Mouse (Mus musculus) cerebellum, adult 8-10 months (tissue): ENCODE measurements around the gene Fam20b.

Experiments
- DNase-seq: peaks from one replicate; pipeline ENCODE4 v3.0.0; 2022

Gene Fam20b

DNA sequence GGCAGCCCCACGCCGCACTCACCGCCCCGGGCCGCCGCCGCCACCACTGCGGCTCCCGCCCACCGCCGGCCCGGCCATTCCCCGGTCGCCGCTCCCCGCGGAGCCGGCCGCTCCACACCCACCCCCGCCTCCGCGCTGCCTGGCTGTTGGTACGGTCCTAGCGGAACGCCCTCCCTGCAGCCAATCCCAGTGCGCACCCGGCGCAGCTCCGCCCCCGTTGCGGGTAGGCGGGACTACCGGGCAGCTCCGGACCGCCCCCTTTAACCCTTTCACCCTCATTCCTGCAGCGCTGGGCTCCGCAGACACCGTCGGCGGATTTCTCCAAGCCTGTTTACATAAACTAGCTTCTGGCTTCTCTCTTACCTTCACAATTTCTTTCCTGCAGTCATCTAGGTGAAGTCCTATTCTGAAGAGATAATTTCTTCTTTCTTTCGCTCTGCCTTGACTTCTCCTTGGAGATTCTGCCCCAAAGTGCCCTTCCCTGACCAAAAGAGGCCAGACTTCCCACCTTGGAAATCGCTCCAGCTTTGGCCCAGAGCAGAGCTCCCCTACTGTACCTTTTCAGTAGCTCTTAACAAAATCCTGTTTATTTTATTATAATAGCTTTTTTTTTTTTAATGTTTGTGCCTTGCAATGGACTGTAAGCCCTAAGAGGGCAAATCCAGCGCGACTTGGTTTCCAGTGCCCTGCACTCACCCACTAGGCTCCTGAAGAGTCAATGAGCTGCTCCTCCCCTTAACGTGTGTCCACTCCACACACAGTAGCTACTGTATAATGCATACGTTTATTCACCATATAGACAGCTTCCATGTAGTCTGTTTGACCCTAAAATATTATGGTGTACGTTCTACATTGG is at the start of gene Fam20b:
Gene Fam20b (minus strand): TSS at position 137 of the 856 bp plus-strand sequence.
- DNase-seq: peak; percentile 98

DNA sequence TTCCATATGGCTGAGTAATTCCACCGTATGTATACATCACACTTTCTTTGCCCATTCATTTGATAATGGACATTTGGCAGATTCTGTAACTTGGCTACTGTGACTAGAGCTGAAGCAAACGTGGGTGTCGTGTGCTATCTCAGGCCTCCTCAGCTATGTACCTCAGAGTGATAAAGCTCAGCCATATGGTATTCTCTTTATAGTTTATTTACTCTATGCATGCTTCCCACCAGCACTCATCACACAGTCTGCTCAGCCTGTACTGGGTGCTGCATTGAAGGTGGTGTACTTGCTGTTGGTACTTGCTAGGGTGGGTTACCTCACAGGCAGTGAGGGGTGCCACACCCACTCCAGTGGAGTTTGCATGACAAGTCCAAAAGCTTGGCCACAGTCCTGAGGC is 46.4 kb upstream of the Fam20b start:
- DNase-seq: no peak

DNA sequence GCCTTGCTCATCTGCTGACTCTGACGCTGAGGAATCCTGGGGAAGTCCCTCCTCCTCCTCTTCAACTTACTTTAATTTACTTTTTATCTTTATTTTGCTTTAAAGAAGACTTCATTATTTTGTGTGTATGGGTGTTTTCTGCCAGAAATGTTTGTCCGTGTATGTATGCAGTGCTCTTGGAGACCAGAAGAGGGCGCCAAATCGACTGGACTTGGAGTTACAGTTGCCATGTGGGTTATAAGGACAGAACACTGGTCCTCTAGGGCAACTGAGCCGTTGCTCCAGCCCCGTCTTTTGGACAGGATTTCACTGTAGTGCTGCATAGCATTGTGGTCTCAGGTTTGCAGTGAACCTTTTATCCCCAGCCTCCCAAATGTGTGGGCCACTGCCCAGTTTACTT is 45.7 kb upstream of the Fam20b start:
- DNase-seq: no peak

DNA sequence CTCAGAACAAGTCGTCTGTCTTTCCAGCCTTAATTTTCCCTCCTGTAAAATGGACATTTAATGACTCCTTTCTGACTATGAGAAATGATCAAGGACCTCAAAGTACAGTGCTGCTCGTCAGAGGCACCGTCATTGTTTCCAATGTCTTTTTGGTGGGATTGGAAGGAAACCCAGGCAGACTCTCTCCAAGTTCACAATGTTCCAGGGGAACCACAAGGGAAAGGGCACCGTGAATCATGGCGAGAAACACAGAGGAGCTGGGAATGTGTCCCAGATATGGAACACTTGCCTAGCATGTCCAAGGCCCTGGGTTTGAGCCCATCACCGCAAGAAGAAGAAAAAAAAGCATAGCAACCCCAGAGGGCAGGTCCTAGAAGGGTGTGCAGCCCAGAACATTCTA is 44.4 kb upstream of the Fam20b start:
- DNase-seq: no peak

DNA sequence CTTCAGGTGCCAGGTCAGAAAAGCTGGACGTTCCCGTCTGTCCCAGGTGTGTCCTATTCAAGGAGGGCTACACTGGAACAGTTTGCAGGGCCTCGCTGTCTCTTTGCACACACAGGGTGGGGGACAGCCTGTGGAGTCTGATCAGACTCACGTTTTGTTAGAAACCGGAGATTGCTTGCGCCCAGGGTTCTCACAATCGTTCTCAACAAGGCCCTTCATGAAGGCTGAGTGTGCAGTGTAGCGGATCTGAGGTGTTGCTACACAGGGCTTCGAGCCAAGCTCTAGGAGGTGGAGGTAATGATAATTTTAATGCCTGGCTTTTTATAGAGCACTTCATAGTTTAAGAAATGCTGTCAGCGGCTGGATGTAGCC is 42.5 kb upstream of the Fam20b start:
- DNase-seq: no peak

DNA sequence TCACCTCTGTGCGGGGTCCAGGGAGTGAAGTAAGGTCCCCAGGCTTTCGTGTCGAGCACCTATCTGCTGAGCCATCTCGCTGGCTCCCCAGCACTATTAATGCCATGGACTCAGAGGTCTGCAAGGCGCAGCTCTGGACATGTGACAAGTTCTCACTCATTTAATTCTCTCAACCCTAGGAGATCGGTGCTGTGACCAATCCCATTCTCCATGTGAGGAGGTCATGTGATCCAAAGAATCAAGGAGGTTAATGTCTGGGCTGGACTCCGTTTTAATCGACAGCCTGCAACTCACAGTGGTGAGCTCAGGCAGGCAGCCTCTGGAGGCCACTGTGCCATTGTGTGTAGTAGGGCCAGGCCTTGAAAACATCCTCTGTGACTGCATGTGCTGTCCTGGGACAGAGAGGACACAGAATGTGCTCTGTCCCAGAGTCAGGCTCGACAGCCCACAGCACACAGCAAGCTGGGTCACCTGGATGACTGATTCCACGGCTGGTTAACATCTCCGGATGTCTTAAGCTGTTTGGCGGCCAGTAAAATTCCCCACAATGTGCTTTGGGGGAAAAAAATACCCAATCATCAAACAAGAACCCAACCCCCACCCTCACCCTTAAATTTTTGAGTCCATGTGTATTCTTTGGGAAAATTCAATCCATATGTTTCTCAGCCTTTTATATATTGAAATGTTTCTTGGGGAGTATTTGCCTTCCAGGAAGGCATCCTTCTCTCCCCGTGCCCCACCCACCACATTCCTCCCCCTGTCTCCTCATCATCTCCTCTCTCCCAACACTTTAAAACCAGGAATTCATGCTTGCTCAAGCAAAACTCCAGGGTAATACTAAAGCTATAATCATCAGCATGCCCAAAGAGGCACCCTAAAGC is 41.9 kb upstream of the Fam20b start:
- DNase-seq: no peak

DNA sequence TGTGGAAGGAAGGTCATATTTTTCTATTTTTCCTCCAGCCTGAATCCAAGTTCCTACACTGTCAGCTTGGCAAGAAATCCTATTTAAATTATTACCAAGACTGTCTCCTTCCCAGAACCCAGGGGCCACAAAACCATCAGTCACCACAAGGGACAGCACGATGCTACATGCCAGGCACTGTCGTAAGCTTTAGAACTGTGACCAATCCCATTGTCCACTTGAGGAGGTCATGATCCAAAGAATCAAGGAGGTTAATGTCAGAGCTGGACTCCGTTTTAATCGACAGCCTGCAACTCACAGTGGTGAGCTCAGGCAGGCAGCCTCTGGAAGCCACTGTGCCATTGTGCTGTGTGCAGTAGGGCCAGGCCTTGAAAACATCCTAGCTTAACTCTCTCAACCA is 39.4 kb upstream of the Fam20b start:
- no peak for DNase-seq

DNA sequence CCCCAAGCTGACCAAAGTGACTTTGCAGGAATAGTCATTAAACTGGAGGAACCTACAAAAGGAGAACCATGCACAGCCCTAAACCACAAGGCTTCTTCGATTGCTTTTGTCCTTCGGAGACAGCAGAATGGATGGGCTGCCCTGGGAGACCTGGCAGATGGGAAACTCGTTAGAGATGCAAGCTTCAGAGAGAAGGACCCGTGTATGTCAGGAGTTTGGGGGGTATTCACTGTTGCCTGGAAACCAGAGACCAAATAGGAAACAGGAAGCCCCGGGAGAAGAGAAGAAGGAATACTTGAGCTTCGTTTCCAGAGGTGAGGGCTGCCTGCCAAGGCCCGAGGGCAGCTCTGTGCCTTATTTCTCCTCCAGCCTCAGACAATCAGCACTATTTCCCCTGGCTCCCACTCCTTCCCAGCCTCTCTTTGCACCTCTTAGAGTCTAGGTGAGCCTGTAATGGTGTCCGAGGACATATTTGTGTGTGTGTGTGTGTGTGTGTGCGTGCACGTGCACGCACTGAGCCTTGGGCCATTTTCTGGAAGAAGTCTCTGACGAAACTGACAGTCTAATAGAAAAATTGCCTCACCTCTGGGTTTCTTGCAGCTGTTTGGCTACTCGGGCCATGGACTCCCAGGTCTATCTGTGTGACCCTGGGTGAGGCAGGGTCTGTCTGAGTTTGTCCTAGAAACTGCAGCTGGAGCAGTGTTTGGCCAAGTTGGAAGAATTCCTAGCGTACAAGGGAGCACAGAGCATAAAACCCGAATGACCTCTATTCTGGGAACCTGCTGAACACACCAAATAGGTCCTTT is 35.9 kb upstream of the Fam20b start:
- no peak for DNase-seq

DNA sequence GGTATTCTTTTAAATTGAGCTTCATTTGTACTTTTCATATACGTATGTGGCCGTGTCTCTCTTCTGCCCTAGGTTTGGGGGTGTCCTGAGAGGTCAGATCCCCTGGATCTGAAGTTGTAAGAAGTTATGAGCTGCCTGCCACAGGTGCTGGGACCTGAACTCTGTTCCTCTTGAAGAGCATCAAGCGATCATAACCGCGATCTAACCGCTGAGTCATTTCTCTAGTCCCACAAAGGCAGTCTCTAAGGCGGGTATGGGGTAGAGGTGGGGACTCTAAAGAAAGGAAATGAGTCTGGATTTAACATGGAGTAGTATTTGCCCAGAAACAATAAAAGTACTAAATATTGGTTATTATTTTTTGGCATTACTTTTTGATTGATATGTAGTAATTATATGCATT is 34.1 kb upstream of the Fam20b start:
- DNase-seq: no peak

DNA sequence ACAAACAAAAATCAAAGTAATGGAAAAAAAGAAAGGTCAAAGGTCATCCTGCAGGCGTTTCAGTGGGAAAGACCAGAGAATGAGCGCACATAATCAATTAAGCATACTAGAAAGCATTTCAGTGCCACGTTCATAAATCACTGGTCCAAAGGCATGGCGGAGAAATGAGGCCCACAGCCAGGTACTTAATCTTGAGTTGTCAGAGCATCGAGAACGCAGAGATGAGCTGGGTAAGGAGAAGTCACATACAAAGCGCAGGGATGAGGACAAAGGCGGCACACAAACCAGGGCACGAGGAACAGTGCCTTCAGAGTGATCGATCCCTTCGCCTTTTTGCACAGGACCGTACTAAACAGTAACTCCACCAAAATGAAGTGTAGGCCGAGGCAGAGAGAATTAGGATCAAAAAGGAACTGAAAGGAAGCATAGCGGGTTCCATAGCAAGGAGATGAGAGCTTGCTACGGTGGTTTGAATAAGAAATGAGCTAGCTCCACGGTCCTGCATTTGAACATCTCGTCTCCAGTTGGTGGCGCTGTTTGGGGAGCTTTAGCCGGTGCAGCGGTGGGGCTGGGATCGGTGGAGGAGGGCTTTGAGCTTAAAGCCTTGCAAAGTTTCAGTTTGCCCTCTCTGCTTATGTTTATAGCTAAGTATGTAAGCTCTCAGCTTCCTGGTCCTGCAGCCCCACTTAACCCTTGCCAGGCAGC is 33.3 kb upstream of the Fam20b start:
- peak; percentile 34 for DNase-seq

DNA sequence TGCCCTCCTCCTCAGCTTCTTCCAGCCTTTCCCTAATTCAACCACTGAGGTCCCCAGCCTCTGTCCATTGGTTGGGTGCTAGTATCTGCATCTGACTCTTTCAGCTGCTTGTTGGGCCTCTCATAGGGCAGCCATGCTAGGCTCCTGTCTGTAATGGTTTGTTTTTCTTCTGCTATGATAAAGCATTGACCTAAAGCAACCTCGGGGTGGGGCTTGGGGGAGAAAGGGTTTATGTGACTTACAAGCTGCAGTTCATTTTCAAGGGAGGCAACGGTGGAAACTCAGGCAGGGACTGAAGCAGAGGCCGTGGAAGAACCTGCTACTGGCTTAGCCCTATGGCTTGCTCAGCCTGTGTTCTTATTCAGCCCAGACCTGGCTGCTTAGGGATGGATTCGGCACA is 31.4 kb upstream of the Fam20b start:
- DNase-seq: no peak

DNA sequence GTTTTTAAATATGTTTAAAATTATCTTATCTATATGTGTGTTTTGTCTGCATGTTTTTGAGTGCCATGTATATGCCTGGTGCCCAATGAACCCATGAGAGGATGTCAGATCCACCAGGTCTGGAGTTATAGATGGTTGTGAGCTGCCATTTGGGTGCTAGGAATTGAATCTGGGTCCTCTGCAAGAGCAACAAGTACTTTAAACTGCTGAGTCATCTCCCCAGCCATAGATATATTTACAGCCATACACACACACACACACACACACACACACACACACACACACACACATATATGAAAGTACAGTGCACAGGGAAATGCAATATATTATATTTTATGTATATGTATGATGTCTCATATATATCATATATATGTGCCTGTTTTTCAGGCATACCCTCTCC is 30.2 kb upstream of the Fam20b start:
- no peak for DNase-seq

DNA sequence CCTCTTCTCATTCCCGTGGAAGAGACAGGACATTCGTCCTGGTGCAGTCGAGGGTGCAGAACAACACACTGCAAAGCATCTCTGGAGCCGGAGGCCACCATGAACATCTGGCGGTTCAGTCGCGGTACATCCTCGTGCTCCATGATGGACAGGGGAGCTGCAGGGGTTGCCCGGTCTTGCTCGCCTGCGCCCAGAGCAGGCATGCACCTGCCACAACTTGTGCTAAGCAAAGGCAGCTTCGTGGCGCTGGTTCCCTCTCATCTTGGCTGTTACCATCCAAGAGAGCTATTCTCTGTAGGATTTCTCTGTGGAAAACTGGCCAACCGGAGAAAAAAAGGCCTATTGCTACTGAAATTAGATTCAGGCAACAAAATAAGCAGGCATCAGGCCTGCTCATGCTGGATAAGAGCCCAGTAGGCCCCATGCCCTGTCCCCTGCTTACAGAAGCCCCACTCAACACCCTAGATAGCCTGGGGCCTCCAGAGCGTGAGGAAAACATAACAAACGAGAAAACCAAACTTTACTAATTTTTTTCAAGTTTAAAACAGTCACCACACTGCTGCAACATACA is 29.6 kb upstream of the Fam20b start:
- DNase-seq: no peak

DNA sequence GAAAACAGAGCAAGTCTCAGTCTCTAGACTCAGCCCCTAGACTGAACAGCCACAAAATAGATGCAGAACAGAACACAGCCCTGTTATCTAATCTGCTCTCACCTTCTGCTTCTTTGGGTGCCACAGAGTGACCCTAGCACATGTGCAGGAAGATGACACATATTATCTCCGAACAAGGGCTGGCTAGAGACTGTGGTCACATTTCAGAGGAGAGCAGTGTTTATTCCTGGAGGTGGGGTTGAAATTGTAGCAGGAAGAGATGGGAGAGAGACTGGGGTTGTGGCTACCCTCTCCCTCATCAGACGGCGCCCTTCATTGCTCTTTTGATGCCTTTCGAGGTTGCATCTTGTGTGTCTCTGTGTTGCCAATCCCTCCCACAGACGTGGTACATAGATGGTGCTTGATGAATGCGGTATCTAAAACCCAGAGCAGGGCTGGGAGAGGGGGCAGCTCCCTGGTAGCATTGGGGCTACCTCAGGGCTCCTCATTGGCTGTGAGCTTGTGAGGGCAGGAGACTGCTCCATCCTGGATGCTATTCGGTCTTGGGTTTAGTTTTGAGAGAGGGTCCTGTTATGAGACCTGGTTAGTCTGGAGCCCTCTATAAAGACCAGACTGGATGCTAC is 26.4 kb upstream of the Fam20b start:
- DNase-seq: no peak

DNA sequence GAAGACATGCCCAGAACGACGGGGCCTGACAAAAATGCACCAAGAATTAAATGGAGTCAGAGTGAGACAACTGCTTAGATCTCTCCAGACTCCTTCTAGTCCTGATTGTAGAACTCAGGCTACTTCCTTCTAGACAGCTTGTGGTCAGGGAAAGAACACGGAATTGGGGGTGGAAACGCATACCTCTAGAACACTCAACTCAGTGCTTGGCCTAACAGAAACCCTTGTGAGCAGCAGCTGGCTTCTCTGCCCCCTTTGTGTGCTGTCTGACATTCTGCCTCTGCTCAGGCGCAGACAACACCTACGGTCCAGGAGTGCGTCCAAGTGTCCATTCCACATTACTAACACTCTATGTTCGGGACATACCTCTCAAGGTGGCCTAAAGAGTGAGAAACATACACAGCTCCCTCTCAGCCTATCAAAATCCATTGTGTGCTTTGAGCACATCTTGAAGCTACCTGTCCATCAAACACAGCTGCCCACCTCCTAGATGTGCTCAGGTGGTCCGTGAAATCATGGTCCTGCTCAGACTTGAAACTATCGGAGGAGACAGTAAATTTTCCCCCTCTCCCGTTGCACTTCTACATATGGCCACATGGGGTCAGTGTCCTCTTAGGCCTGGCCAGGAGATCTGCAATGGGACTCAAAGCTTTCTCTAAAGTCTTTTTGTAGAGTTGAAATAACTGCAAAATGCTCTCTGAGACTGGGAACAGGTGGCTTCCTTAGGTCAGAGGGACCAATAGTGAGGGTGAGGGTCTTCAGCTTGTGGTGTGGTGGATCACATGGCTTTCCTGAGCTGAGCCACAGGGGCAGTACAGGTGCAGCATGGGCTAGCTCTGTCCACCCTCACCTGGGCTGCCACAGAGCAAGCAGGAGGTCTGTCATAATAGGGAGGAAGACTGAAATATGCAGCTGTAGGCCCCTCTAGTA is 22.9 kb upstream of the Fam20b start:
- DNase-seq: peak; percentile 50

DNA sequence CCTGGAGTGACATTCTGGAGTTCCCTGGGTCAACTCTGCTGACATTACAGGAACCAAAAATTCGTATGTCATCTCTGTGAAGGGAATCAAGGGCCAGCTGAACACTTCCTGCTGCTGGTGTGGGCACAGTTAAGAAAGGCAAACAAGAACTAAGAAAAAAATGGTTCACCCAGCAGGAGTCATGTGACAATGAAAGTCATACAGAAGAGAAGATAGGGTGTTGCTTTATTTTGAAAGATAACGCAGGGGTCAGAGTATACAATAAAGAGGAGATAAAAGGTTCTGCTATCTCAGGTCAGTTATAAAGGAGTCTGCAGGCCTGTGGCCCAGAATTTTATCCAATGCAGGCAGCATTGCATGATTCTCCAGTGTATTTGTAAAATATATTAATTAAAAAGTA is 16.9 kb upstream of the Fam20b start:
- no peak for DNase-seq

DNA sequence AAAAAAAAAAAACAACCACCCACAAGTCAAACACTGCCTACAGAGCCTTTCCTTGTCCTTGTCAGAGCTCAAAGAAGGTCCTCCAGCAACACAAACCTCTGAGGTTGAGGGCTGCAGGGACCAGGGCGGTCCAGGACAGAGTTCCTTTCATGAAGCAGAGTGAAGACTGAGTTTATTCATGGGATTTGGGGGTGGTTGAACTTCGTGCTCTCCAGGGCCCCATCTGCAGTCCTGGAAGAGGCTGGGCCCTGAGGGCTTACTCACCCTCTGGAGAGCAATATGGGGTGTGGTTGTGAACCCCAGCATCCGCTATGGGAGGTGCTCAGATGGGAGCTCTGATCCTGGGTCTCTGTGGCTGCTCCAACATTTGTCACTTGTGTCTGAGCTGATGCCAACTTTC is 15.1 kb upstream of the Fam20b start:
- DNase-seq: no peak

DNA sequence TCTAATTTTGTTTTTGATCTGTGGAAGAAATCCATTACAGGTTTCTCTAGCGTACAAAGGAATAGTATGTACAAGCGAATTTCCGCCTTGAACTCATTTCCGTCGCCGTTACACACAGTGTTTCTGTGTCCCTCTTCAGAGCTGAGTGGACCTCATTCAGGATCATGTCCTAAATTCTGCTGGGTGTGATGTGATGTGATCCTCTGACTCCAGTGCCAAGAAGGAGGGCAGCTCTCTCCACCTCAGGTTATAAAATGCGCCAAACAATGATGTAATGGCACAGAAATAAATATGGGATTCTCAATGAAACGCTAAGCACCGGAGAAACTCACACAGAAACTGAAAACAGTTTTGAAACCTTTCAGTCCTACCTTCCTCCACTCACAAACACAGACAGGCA is 14.7 kb upstream of the Fam20b start:
- no peak for DNase-seq

DNA sequence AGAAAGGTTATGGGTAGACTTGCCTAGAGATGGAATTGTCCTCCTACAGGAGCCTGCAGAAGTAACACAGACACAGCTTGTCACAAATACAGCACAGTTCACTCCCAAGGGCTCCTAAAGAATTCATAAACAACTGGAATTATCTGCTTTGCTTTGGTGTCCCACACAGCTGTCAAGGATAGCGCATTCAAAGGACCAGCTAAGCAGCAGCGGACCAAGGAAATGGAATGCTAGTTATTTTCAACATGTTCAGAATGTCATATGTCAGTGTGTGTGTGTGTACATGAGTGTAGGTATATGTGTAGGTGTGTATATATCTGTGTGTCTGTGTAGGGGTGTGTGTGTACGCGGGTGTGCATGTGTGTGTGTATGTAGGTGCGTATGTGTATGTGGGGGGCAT is 14.1 kb upstream of the Fam20b start:
- no peak for DNase-seq

DNA sequence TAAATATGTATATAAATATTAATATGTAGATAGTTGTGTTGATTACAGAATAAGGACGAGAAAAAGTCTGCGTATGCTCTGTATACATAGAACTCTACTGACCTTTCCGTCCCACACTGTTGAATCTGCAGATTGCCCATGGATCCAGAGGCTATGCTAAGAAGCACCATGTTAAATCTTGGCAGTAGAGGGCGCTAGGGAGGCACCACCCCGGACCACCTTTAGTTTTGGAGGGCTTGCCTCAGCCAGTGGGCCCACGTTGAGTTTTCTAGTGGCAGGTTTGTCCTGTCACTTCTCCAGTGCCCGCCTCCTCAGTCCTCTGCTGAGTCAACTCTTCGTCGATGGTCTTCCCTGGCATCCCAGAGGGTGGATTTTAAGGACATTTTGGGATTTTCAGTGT is 11.9 kb upstream of the Fam20b start:
- no peak for DNase-seq
